Mouse (Mus musculus) hindbrain, embryonic 16.5 days (tissue): ENCODE results near the gene Dpysl5. TPM values are rescaled to one million over a fixed set of nuclear protein-coding genes. Genes with fewer than 3 reads are reported as not detected.

Source experiments
- ATAC-seq: fragments of 200-750 bp; cut with Nextera tagmentation; 2 replicates; pipeline ENCODE4 v1.8.0; 2017; ENCODE audit warnings: moderate TSS enrichment, moderate library complexity
- H3K27ac ChIP-seq: fragments of 300-500 bp; sonication (generic); 2 replicates; pipeline ENCODE4 v1.5.1; 2014; ENCODE audit warnings: low read depth, mild to moderate bottlenecking, control low read depth, low read length, moderate library complexity
- H3K27me3 ChIP-seq: fragments of 300-500 bp; sonication (generic); replicated peaks from 2 replicates; pipeline ENCODE4 v1.6.1; 2014; ENCODE audit warnings: low read length; ENCODE audit not compliant: control insufficient read depth, insufficient read depth
- H3K36me3 ChIP-seq: fragments of 300-500 bp; sonication (generic); 2 replicates; pipeline ENCODE4 v1.6.1; 2014; ENCODE audit warnings: mild to moderate bottlenecking, low read length, moderate library complexity, mixed read lengths; ENCODE audit not compliant: control insufficient read depth, insufficient read depth
- H3K4me1 ChIP-seq: fragments of 300-500 bp; sonication (generic); 2 replicates; pipeline ENCODE4 v1.6.1; 2014; ENCODE audit warnings: low read depth, low read length; ENCODE audit not compliant: control insufficient read depth, insufficient read depth
- H3K4me2 ChIP-seq: fragments of 300-500 bp; sonication (generic); 2 replicates; pipeline ENCODE4 v1.6.1; 2014; ENCODE audit warnings: mild to moderate bottlenecking, low read length, control low read depth, moderate library complexity
- H3K4me3 ChIP-seq: fragments of 300-500 bp; sonication (generic); 2 replicates; pipeline ENCODE4 v1.5.1; 2014; ENCODE audit warnings: mild to moderate bottlenecking, low read length, control low read depth, moderate library complexity
- H3K9ac ChIP-seq: fragments of 300-500 bp; sonication (generic); 2 replicates; pipeline ENCODE4 v1.6.1; 2014; ENCODE audit warnings: low read depth, mild to moderate bottlenecking, control low read depth, low read length, moderate library complexity
- H3K9me3 ChIP-seq: fragments of 300-500 bp; sonication (generic); 2 replicates; pipeline ENCODE4 v1.6.1; 2014; ENCODE audit warnings: mild to moderate bottlenecking, low read length, moderate library complexity; ENCODE audit not compliant: control insufficient read depth
- WGBS: fragments of 180-500 bp; shearing (Covaris S2); extraction: QIAGEN DNeasy Blood & Tissue Kit; methylation state at CpG from one replicate; pipeline ENCODE4 v1.1.7; 2014; 5-methylcytosine and 5-hydroxymethylcytosine counted together
- polyA plus RNA-seq: library from polyadenylated mRNA; unstranded; fragments of >200 nt; fragmentation: Nextera tagmentation; extraction: Ambion mirVana; gene quantifications from 2 replicates; pipeline ENCODE4 v1.2.1, GENCODE M21; 2015

Dpysl5 gene
- polyA plus RNA-seq, 1 experiment from 2014 or later = 200 TPM

- Histone ChIP-seq H3K27me3 (no peaks in the 10 kb centered on the region), H3K4me1 (no peaks in the 10 kb centered on the region), H3K4me2 (no peak overlapping the region), H3K4me3 (no peak overlapping the region), H3K9me3 (no peaks in the 10 kb centered on the region), H3K36me3 (peaks cover 15% of the 10 kb centered on the region), H3K27ac (no peak overlapping the region), H3K9ac (no peak overlapping the region)
- WGBS = 80% methylated on average over 8 of the region's 8 CpGs
- no peak for ATAC-seq
These were observed 86.6 kb downstream of the Dpysl5 start for GRCm38 (mm10) chr5:30797982-30798381.

- H3K4me2 ChIP-seq = no peak overlapping the region
- H3K9me3 ChIP-seq = no peaks in the 10 kb centered on the region
- H3K27ac ChIP-seq = no peak overlapping the region
- H3K4me1 ChIP-seq = no peaks in the 10 kb centered on the region
- H3K27me3 ChIP-seq = no peaks in the 10 kb centered on the region
- no peak for ATAC-seq
- peaks cover 7% of the 10 kb centered on the region for H3K36me3 ChIP-seq
- H3K4me3 ChIP-seq = no peak overlapping the region
- 88% methylated on average over 6 of the region's 6 CpGs for WGBS
- H3K9ac ChIP-seq = no peak overlapping the region
These were observed 87.6 kb downstream of the Dpysl5 start for GRCm38 (mm10) chr5:30798965-30799364.

- Histone ChIP-seq H3K36me3 (no peaks in the 10 kb centered on the region), H3K4me1 (no peaks in the 10 kb centered on the region), H3K9me3 (no peaks in the 10 kb centered on the region), H3K4me2 (no peak overlapping the region), H3K9ac (no peak overlapping the region), H3K4me3 (no peak overlapping the region), H3K27me3 (no peaks in the 10 kb centered on the region), H3K27ac (no peak overlapping the region)
- 76% methylated on average over 12 of the region's 12 CpGs for WGBS
- no peak for ATAC-seq
These were observed 91.5 kb downstream of the Dpysl5 start for GRCm38 (mm10) chr5:30802724-30803467.

- Histone ChIP-seq H3K4me1 (no peaks in the 10 kb centered on the region), H3K9me3 (no peaks in the 10 kb centered on the region), H3K36me3 (no peaks in the 10 kb centered on the region), H3K9ac (no peak overlapping the region), H3K27me3 (no peaks in the 10 kb centered on the region; the same call in 1 of the 2 replicates), H3K4me3 (no peak overlapping the region), H3K4me2 (no peak overlapping the region; the same call in 1 of the 2 replicates), H3K27ac (no peak overlapping the region)
- ATAC-seq = peak; percentile 84
- 8% methylated on average over 3 of the region's 3 CpGs for WGBS
These were observed 94.7 kb downstream of the Dpysl5 start for GRCm38 (mm10) chr5:30806106-30806505.

GRCm38 (mm10) chr5:30814424-30815119 is 103.2 kb downstream of the Dpysl5 start, which contains the start of gene Mapre3:
Mapre3 (plus strand) TSS chr5:30814641.
- Histone ChIP-seq H3K9me3 (no peaks in the 10 kb centered on the region), H3K27ac (peak within 1 kb of the TSS; percentile 96), H3K4me2 (peak within 1 kb of the TSS; percentile 90), H3K27me3 (no peaks in the 10 kb centered on the region; the same call in 1 of the 2 replicates), H3K4me3 (peak within 1 kb of the TSS; percentile 96), H3K36me3 (no peaks in the 10 kb centered on the region), H3K9ac (peak within 1 kb of the TSS; percentile 96), H3K4me1 (peaks cover 29% of the 10 kb centered on the region)
- ATAC-seq = peak; percentile 98
- WGBS = under 1% methylated on average over 42 of the region's 59 CpGs

GRCm38 (mm10) chr5:30815120-30815465 is 103.7 kb downstream of the Dpysl5 start:
- Histone ChIP-seq H3K27me3 (no peaks in the 10 kb centered on the region; the same call in 1 of the 2 replicates), H3K27ac (peak overlapping the region; percentile 96), H3K9ac (peak overlapping the region; percentile 96), H3K9me3 (no peaks in the 10 kb centered on the region), H3K4me3 (peak overlapping the region; percentile 96), H3K4me2 (peak overlapping the region; percentile 90), H3K36me3 (0 out of 2 replicates have a peak, but pooled peaks cover 2% of the 10 kb centered on the region), H3K4me1 (peaks cover 29% of the 10 kb centered on the region)
- ATAC-seq = no peak; the same call in 1 of the 2 replicates
- 5% methylated on average over 7 of the region's 7 CpGs for WGBS

- no peak for ATAC-seq
- H3K9ac ChIP-seq = peak overlapping the region; percentile 29
- H3K4me2 ChIP-seq = peak overlapping the region; percentile 90
- 0 out of 2 replicates have a peak, but pooled peaks cover 2% of the 10 kb centered on the region for H3K36me3 ChIP-seq
- H3K27ac ChIP-seq = no peak overlapping the region
- H3K9me3 ChIP-seq = no peaks in the 10 kb centered on the region
- H3K4me1 ChIP-seq = peaks cover 29% of the 10 kb centered on the region
- H3K4me3 ChIP-seq = peak overlapping the region; percentile 19
- no peaks in the 10 kb centered on the region for H3K27me3 ChIP-seq
- WGBS = 60% methylated on average over 8 of the region's 8 CpGs
These were observed 105.0 kb downstream of the Dpysl5 start for GRCm38 (mm10) chr5:30816261-30816791.

- Histone ChIP-seq H3K36me3 (0 out of 2 replicates have a peak, but pooled peaks cover 2% of the 10 kb centered on the region), H3K9me3 (no peaks in the 10 kb centered on the region), H3K9ac (no peak overlapping the region), H3K4me3 (no peak overlapping the region), H3K4me1 (peaks cover 26% of the 10 kb centered on the region), H3K4me2 (no peak overlapping the region), H3K27me3 (no peaks in the 10 kb centered on the region), H3K27ac (no peak overlapping the region)
- ATAC-seq = no peak
- 85% methylated on average over 8 of the region's 8 CpGs for WGBS
These were observed 107.5 kb downstream of the Dpysl5 start for GRCm38 (mm10) chr5:30818758-30819309.

GRCm38 (mm10) chr5:30822689-30823088 is 111.3 kb downstream of the Dpysl5 start:
- 86% methylated on average over 5 of the region's 5 CpGs for WGBS
- H3K9ac ChIP-seq = no peak overlapping the region
- no peak overlapping the region for H3K4me2 ChIP-seq
- peaks cover 2% of the 10 kb centered on the region; the same call in 1 of the 2 replicates for H3K4me1 ChIP-seq
- H3K9me3 ChIP-seq = no peaks in the 10 kb centered on the region
- no peak for ATAC-seq
- 0 out of 2 replicates have a peak, but pooled peaks cover 2% of the 10 kb centered on the region for H3K36me3 ChIP-seq
- no peak overlapping the region for H3K27ac ChIP-seq
- H3K4me3 ChIP-seq = no peak overlapping the region
- H3K27me3 ChIP-seq = no peaks in the 10 kb centered on the region
